Mouse (Mus musculus) heart, postnatal 0 days (tissue): ENCODE results near the gene Tars2.

Source experiments
- CTCF ChIP-seq: IDR thresholded peaks from 2 replicates; pipeline ENCODE4 v1.5.1; 2016; ENCODE audit warnings: antibody characterized with exemption, control low read depth, low read depth
- EP300 ChIP-seq: IDR thresholded peaks from 2 replicates; pipeline ENCODE4 v1.6.1; 2016; ENCODE audit warnings: antibody characterized with exemption, low read depth

DNA sequence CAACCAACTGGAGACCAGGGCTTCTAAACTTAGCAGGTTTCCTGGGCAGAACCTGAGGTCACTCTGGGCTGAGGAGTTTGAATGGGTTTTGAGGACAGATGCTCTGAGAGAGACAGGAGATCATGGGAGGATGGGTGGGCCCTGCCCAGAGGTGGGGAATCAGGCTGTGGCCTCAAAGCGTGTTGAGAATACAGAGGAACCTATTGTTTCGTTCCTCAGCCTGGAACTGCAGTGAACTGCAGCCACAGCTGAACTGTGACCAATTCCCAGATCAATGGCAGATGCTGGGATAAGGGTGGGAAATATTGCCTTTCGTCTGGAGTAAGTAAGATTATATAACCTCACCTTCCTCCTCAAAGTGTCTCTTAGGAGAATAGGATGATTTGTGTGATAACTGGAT, 64.2 kb downstream of the Tars2 start:
- TF ChIP-seq CTCF: no peak
- no peak for TF ChIP-seq EP300
